Mouse (Mus musculus) v-Abl transformed pro-B cells (cell line): Measurements from ENCODE around the gene Gm45521.

Experiments used
- in situ Hi-C, 2 experiments: fragments of 400-800 bp; cut with MboI; formaldehyde crosslinking; loops; one replicate each; pipeline ENCODE4 v1.15.1; 2025; ENCODE audit not compliant: unreplicated experiment in 2 of 2

The Gm45521 gene

DNA sequence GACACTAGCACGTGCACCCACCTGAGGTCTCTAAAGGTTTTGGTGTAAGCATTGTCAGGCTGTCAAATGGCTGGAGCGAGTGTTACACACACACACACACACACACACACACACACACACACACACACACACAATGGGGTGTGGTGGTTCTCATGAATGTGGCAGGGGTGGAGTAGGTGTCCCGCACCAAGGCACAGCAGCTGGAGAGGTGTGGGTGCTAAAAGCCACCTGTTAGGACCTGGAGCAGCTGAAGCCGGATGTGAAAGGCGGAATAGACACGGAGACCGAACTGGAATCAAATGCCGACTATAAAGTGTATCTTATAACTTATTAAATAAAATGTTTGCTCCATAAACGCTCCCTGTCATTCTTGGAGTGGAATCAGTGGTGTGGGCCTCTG, 5.9 kb upstream of the Gm45521 start:
- in situ Hi-C loops, result no loop called here

DNA sequence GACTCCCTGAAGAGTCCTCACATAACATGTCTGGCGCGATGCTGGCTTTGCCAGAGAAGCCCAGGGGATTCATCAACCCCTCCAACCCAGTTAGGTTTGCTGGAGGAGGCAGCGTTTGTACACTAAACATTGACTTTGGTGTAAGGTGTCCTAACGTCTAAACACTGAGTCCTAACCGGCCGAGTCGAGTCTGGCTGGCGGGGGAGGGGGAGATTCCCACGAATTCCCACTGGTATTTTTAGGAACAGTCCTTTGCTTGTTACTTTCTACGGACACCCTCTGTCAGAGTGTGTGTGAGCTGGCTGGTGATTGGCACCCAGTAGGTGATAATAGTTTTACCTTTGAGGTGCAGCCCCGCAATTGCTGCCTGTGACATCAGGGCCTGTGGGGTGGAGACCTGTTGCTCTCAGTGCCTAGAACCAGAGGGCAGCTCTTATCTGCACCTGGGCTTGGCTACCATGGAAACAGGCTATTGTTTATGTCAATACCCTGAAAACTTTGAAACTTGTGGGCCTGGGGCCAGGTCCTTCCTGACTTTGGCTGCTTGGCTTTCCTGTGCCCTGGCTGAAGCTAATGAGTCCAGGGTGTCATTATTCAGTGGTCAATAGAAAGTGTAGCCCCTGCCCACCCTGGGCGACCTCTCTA, 4.4 kb upstream of the Gm45521 start:
- in situ Hi-C loops, result no loop called here

DNA sequence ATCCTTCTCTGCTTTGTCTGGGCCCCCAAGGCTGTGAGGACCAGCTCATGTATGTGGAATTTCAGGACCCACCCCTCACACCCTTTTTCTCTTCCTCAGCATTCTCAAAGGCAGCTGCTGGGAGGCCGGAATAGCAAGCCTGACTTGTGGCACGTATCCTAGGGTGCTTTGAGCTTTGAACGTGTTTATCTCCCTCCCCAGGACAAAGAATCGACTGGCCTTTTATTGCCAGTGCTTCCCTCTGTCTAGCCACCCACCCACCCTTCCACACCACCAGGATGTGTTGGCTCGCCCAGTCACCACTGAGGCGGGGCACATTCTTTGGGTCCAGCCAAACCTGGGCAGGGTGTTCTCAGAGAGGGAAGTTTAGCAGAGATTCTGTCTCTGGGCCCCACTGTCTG, 3.0 kb upstream of the Gm45521 start:
- in situ Hi-C loops, result no loop called here

DNA sequence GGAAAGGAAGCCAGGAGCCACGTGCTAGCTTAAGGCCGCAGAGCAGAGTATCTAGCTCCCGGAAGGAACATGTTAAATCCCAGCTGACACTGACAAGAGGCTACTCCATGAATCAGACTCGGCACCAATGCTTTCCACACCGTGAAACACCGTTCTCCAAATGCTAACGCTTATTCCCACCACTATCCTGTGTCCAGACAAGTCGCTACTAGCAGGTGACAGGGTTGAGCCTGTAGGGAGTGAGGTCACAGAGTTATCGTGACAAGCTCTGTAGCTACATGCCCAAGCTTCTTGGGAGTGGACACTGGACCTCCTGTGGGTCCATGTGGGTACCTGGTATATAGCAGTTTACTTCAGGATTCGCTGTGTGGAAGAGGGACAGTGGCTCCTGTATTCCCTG, 661 bp upstream of the Gm45521 start:
- in situ Hi-C loops, result no loop called here

- in situ Hi-C loops, result loop anchor here in 1 of 2 experiments (10.0 kb wide), 2 partner anchors 214 to 294 kb away; partner anchors contain the start of genes Acox2 and Pdhb
These were observed 3.5 kb downstream of the Gm45521 start for GRCm38 (mm10) chr14:7960616-7961015.

DNA sequence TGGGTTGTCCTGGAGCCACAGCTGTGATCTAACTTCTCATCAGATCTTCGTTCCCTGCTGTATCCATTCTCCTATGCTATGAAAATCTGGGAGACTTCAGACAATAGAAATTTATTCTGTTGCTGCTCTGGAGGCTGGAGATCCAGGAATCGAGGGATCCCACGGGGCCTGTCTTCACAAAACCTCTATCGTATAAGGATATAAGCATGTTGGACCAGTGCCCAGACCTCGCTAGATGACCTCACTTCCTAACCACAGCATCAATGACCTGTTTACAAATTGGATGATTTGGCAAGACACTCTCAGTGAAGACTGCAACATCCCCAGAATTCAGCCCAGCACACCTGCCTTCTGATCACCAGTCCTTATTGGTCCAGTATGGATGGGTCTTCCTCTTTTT, 4.6 kb downstream of the Gm45521 start:
- in situ Hi-C loops, result loop anchor here in 1 of 2 experiments (10.0 kb wide), 2 partner anchors 213 to 293 kb away; partner anchors contain the start of genes Acox2 and Pdhb

DNA sequence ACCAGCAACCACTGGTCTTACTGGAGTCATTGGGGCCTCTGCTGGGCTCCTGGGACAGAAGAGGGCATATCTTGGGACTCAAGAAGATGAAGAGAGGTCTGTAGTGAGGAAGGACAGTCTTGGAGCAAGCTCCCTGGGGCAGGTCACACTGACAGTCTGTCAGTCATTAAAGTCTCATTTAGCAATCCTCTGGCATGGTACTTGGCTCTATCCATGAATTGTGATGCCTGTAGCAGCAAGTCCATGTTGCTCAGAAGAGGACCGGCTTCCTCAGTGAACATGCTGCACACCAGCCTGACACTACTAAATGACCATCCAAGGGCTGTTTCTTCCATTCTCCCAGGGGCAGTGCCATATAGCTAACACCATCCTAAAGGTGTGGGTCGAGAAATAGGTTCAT, 5.5 kb downstream of the Gm45521 start:
- in situ Hi-C loops, result loop anchor here in 1 of 2 experiments (10.0 kb wide), 2 partner anchors 212 to 292 kb away; partner anchors contain the start of genes Acox2 and Pdhb

DNA sequence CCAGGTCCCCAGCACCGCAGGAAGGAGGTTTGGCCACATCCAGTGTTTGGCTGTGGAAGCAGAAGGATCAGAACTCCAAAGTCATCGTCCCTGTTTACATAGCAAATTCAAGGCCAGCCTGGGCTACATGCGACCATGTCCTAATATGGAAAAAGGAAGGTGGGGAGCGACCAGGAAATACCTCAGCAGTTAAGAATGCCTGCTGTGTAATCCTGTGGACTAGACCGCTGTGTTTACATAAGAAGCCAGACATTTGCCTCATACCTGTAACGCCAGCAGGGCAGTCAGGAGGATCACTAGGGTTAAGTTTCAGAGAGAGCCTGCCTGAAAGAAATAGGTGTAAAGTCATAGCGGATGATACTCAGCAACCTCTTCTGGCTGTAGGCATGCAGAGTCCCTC, 6.1 kb downstream of the Gm45521 start:
- in situ Hi-C loops, result loop anchor here in 1 of 2 experiments (10.0 kb wide), 2 partner anchors 212 to 292 kb away; partner anchors contain the start of genes Acox2 and Pdhb

DNA sequence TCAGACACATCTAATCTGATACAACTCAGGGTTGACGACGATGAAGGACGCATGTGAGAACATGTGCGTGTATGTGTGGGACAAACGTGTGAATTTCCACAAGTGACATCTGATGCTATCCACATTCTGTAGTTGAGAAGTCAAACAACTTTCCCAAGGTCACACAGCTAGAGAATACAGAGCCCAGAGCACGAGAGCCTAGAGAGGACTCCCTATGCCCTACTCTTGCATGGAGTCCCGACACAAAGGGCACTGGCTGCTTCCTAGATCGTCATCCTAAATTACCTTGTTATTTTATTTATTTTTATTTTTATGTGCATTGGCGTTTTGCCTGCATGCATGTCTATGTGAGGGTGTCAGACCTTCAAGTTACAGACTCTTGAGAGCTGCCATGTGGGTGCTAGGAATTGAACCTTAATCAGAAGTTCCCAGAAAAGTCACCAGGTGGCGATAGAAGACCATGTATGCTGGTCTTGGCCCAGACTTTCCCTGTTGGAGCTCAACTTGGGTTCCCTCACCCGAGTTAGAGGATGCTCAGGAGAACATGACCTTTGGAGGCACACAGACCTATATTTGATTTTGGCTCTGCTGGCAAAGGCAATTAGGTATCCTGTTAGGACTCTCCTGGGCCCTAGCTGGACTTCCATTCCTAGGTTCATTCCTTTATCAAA, 7.3 kb downstream of the Gm45521 start:
- in situ Hi-C loops, result loop anchor here in 1 of 2 experiments (10.0 kb wide), 2 partner anchors 210 to 290 kb away; partner anchors contain the start of genes Acox2 and Pdhb

- in situ Hi-C loops, result no loop called here
These were observed 14.9 kb downstream of the Gm45521 start for GRCm38 (mm10) chr14:7971889-7972493.

DNA sequence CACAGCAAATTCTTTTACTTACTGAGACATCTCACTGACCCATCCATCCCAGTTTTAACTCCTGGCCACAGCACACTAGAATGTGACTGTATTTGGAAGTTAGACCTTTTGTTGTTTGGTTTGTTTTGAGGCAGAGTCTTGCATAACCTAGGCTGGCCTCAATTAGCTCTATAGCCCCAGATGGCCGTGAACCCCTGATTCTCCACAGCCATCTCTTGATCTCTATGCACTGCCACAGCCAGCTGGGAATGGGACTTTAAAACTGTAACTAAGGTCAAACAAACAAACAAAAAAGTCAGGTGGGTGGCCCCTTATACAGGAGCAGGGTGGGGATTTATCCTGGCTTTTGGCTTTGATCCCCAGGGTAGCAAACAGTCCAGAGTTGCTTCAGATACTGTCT, 17.6 kb downstream of the Gm45521 start:
- in situ Hi-C loops, result no loop called here

- in situ Hi-C loops, result no loop called here
These were observed 18.1 kb downstream of the Gm45521 start for GRCm38 (mm10) chr14:7975177-7975576.

GRCm38 (mm10) chr14:7977471-7977870, 20.4 kb downstream of the Gm45521 start:
- in situ Hi-C loops, result no loop called here

DNA sequence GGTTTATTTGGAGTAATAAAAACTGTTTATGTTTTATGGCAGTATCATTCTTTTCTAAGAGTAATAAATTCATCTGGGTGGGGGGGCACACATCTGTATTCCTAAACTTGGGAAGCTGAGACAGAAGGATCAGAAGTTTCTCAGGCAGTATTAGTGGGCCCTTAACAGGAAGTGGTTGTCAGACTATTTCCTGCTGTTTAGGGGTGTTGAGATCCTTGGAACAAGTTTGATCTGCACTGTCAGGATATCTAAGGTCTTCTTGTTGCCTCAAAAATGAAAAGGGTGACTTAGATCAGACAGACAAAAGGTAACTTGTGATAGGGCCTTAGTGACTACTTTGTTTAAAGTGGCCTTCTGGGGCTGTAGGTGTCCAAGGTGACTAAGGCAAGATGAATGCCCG, 21.1 kb downstream of the Gm45521 start:
- in situ Hi-C loops, result no loop called here

DNA sequence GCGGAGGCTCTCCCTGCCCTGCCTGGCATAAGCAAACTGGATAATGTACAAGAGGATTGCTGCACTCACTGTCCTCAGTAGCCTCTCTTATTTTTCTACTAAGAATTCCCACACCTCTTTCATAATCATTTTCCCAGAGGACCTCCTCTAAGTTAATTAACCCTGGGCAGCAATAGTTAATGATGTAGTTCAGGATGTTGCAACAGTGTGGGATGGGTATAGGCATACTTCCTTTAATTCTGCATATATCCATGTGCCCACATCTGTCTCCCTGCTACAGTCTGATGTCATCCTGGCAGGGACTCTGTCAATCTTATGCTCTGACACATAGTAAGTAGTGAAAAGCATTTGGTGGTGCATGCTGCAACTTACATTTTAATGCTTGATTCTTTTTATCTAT, 24.1 kb downstream of the Gm45521 start:
- in situ Hi-C loops, result no loop called here

- in situ Hi-C loops, result no loop called here
These were observed 29.8 kb downstream of the Gm45521 start for GRCm38 (mm10) chr14:7986913-7987312.

- in situ Hi-C loops, result no loop called here
These were observed 32.3 kb downstream of the Gm45521 start for GRCm38 (mm10) chr14:7989371-7989770.

DNA sequence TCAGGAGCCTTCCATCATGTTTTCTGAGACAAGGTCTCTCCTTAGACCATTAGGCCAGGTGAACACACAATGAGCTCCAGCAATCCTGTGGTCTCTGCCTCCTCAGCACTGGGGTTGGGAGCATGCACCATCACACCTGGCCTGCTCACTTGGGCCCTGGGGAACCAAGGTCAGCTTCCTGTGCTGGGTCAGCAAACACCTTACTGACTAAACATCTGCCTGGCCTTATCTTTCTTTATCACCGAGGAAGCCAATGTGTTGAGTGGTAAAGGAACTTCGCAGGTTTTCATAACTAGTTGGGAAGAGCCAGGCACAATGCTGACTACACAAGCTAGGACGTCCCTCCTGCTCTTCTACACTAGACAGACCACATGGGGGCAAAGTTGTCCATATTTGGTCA, 32.9 kb downstream of the Gm45521 start:
- in situ Hi-C loops, result no loop called here

GRCm38 (mm10) chr14:7991108-7991776, 34.2 kb downstream of the Gm45521 start:
- in situ Hi-C loops, result no loop called here

- in situ Hi-C loops, result no loop called here
These were observed 35.1 kb downstream of the Gm45521 start for GRCm38 (mm10) chr14:7992158-7992557.

GRCm38 (mm10) chr14:7994271-7994767, 37.2 kb downstream of the Gm45521 start, which contains the start of gene Dnase1l3:
Dnase1l3 (minus strand) TSS chr14:7994573.
- in situ Hi-C loops, result no loop called here
